Comparison of ENCODE assay signal across 9 mouse cellular contexts in genomic region chr5:142794582-142794981, GRCm38 (mm10). TPM values are rescaled to one million over a fixed set of nuclear protein-coding genes. Genes with fewer than 3 reads are reported as not detected.
A peak's percentile ranks its signal among the peaks of the same experiment; 100 is the strongest.
DNase-seq lines count a peak whose midpoint lies in the region; ATAC-seq and TF ChIP-seq lines count a peak whose summit lies in the region.
"Had no signal": no experiment of that assay in that cellular context is flagged by ENCODE, and none has a peak within 500 bp of the region (broad histone marks: within the 10 kb centered on the region; RNA-seq: fewer than 3 reads in every experiment).

No protein-coding gene starts in this region.

- no peak for TF ChIP-seq EP300 in liver, postnatal 0 days (IDR thresholded peaks at IDR 0.05; ENCODE audit: low read depth)

- peak overlapping the region; percentile 39 for H3K4me3 ChIP-seq in liver, postnatal 0 days (ENCODE audit: low read depth, low read length)
- peak overlapping the region; percentile 84 for H3K4me3 ChIP-seq in spleen, adult 2 months (ENCODE audit: extremely low read depth, insufficient read depth, insufficient read length)
- H3K4me3 ChIP-seq: lung, embryonic 15.5 days had no signal

- H3K9me3 ChIP-seq in liver, postnatal 0 days (ENCODE audit: low read length) = no peaks in the 10 kb centered on the region
- H3K9me3 ChIP-seq: lung, embryonic 15.5 days had no signal

- H3K27ac ChIP-seq in liver, postnatal 0 days (ENCODE audit: low read depth) = peak overlapping the region; percentile 79
- peak overlapping the region; percentile 91 for H3K27ac ChIP-seq in spleen, adult 2 months (ENCODE audit: insufficient read depth, low read length)
- H3K27ac ChIP-seq: lung, embryonic 15.5 days had no signal

- no peaks in the 10 kb centered on the region for H3K4me1 ChIP-seq in liver, postnatal 0 days (ENCODE audit: insufficient read depth)
- peaks cover 4% of the 10 kb centered on the region; the same call in 1 of the 2 replicates for H3K4me1 ChIP-seq in spleen, adult 2 months (ENCODE audit: control insufficient read depth, insufficient read depth, insufficient read length)

- H3K4me2 ChIP-seq in liver, postnatal 0 days (ENCODE audit: low read depth, low read length) = peak overlapping the region; percentile 63
- H3K4me2 ChIP-seq: lung, embryonic 15.5 days had no signal

- peak; percentile 81 for TF ChIP-seq POLR2A in spleen, adult 2 months (IDR thresholded peaks at IDR 0.05; ENCODE audit: low read depth, low read length)

- WGBS in liver, postnatal 0 days (ENCODE audit: insufficient replicate concordance) = 29% methylated on average over 13 of the region's 13 CpGs
- 7% methylated on average over 13 of the region's 13 CpGs for WGBS in spleen, adult 2 months

- peak overlapping the region; percentile 41; the same call in 1 of the 2 replicates for H3K9ac ChIP-seq in liver, postnatal 0 days (replicated peaks)
- H3K9ac ChIP-seq: lung, embryonic 15.5 days had no signal

- H3K27me3 ChIP-seq in liver, postnatal 0 days (ENCODE audit: insufficient read depth, low read length) = no peaks in the 10 kb centered on the region
- no peaks in the 10 kb centered on the region for H3K27me3 ChIP-seq in spleen, adult 2 months (ENCODE audit: control insufficient read depth, insufficient read depth, low read length)
- H3K27me3 ChIP-seq: lung, embryonic 15.5 days had no signal

- no peak for TF ChIP-seq CTCF in liver, postnatal 0 days (IDR thresholded peaks at IDR 0.05; ENCODE audit: low read depth)
- no peak for TF ChIP-seq CTCF in spleen, adult 2 months (IDR thresholded peaks at IDR 0.05; ENCODE audit: extremely low read depth, insufficient read depth, insufficient read length, insufficient replicate concordance)

- H3K36me3 ChIP-seq in liver, postnatal 0 days (replicated peaks; ENCODE audit: insufficient read depth, low read length) = peaks cover 4% of the 10 kb centered on the region; the same call in 1 of the 2 replicates
- H3K36me3 ChIP-seq in spleen, adult 2 months (ENCODE audit: control insufficient read depth, insufficient read depth, low read length) = peaks cover 2% of the 10 kb centered on the region

- ATAC-seq in granulocyte monocyte progenitor cell, adult 5-6 weeks (replicated peaks; ENCODE audit: poor library complexity, severe bottlenecking) = peak; percentile 90
- peak; percentile 84 for ATAC-seq in liver, postnatal 0 days

- peak; percentile 62 for DNase-seq in layer of hippocampus, adult 11-12 months (ENCODE audit: low spot score)
- DNase-seq in layer of hippocampus, adult 18-20 months (ENCODE audit: low spot score in 2 of 2) = no peak
- DNase-seq in liver, postnatal 0 days = peak; percentile 76
- DNase-seq in spleen, adult 2 months (ENCODE audit: low read depth in 1 of 2, low spot score in 2 of 2) = peak; percentile 78 to 80
- DNase-seq in cerebellum, postnatal 4 days (ENCODE audit: low spot score in 2 of 2) = no peak
- DNase-seq in ovary, postnatal 10 days (ENCODE audit: low spot score) = no peak
- DNase-seq in cerebellum, postnatal 10 days = no peak

RNA-seq across cellular contexts. Expression of gene Tnrc18, which starts 22.9 kb away (rescaled TPM):
- total RNA-seq in layer of hippocampus, adult 18-20 months (2021) = 100 to 1,000 TPM; 135 to 137 TPM
- total RNA-seq in granulocyte monocyte progenitor cell, adult 5-6 weeks (2014; fragmentation: Nextera tagmentation) = 50.4 and 50.6 TPM in 2 replicates
- 9.0 and 13.8 TPM in 2 replicates for total RNA-seq in granulocyte monocyte progenitor cell, adult 5-6 weeks (2017)
- 2.9 and 4.0 TPM in 2 replicates for polyA plus RNA-seq in liver, postnatal 0 days (2015; fragmentation: Nextera tagmentation; extraction: Ambion mirVana)
- polyA plus RNA-seq in spleen, adult 2 months (2012; rRNA removed) = 37.3 and 47.1 TPM in 2 replicates

Comparison
In these comparisons a context has a peak if more than half of its experiments do, and no peak if none do; other contexts are left out.
1. DNase-seq: peak in layer of hippocampus, adult 11-12 months (single experiment), liver, postnatal 0 days (single experiment) and spleen, adult 2 months (2 of 2); none in layer of hippocampus, adult 18-20 months (0 of 2), cerebellum, postnatal 4 days (0 of 2), ovary, postnatal 10 days (single experiment) and cerebellum, postnatal 10 days (0 of 2).